Mouse (Mus musculus) bone marrow macrophage, adult 2 months (primary cell): ENCODE measurements at regions not wholly inside any gene's neighbourhood (a gene's known extent, or its start where the extent isn't known, plus 50 kb on each side); places are given as distances from the start of the nearest gene placed in this dataset.

Experiments used
- CTCF ChIP-seq: IDR thresholded peaks from 2 replicates; pipeline ENCODE4 v1.5.1; 2012; ENCODE audit warnings: low read depth, mild to moderate bottlenecking, low read length, moderate library complexity
- POLR2A ChIP-seq: IDR thresholded peaks from 2 replicates; pipeline ENCODE4 v1.6.1; 2012; ENCODE audit warnings: mild to moderate bottlenecking, low read depth, low read length, borderline replicate concordance

- TF ChIP-seq POLR2A (no peak), CTCF (no peak)
These were observed 74.3 kb upstream of the Nr5a2 start for GRCm38 (mm10) chr1:137034586-137034985.
